Mouse (Mus musculus) forebrain, embryonic 16.5 days (tissue): ENCODE data around the gene Tedc1. TPM values are rescaled to one million over a fixed set of nuclear protein-coding genes. Genes with fewer than 3 reads are reported as not detected.

ENCODE experiments used
- polyA plus RNA-seq: library from polyadenylated mRNA; unstranded; fragments of >200 nt; fragmentation: Nextera tagmentation; extraction: Ambion mirVana; gene quantifications from 2 replicates; pipeline ENCODE4 v1.2.1, GENCODE M21; 2015

The Tedc1 gene
- polyA plus RNA-seq, 1 experiment from 2014 or later, result 21.5 TPM

Other genes starting within 250 kb of the Tedc1 start
- 7.9 and 10.7 TPM in 2 replicates for gene Jag2, start 226.6 kb upstream of the Tedc1 start, polyA plus RNA-seq
- gene Nudt14, start 214.3 kb upstream of the Tedc1 start, polyA plus RNA-seq, result 53.4 and 57.0 TPM in 2 replicates
- 41.4 and 49.7 TPM in 2 replicates for gene Btbd6, start 179.9 kb upstream of the Tedc1 start, polyA plus RNA-seq
- gene Brf1, start 155.7 kb upstream of the Tedc1 start, polyA plus RNA-seq, result 60.8 and 64.6 TPM in 2 replicates
- gene Pacs2, start 141.9 kb upstream of the Tedc1 start, polyA plus RNA-seq, result 21.7 and 23.2 TPM in 2 replicates
- not detected in 2 replicates for gene Tex22, start 81.9 kb upstream of the Tedc1 start, polyA plus RNA-seq
- gene Mta1, start 58.1 kb upstream of the Tedc1 start, polyA plus RNA-seq, result 15.6 and 17.2 TPM in 2 replicates
- 426 and 444 TPM in 2 replicates for gene Crip2, start 16.2 kb upstream of the Tedc1 start, polyA plus RNA-seq
- 30.6 and 35.2 TPM in 2 replicates for gene Crip1, start 10.1 kb upstream of the Tedc1 start, polyA plus RNA-seq
- gene Tmem121, start 29.5 kb downstream of the Tedc1 start, polyA plus RNA-seq, result 38.8 and 46.9 TPM in 2 replicates